Mouse (Mus musculus) CH12.LX (cell line): ENCODE data around the gene Tomm22. TPM values are rescaled to one million over a fixed set of nuclear protein-coding genes. Genes with fewer than 3 reads are reported as not detected.
A peak's percentile ranks its signal among the peaks of the same experiment; 100 is the strongest.

Source experiments
- DNase-seq: peaks from one replicate; pipeline ENCODE4 v3.0.0-alpha.2; 2013; ENCODE audit errors: extremely low read depth
- H3K27ac ChIP-seq: 2 replicates; pipeline ENCODE4 v1.5.1; 2012; ENCODE audit warnings: low read depth, mild to moderate bottlenecking, control low read depth, moderate library complexity; ENCODE audit not compliant: insufficient read depth
- H3K27me3 ChIP-seq: replicated peaks from 2 replicates; pipeline ENCODE3; 2012; ENCODE audit warnings: inconsistent platforms
- H3K36me3 ChIP-seq, 2 experiments: replicated peaks in 1 of 2; 2 replicates each; pipeline versions ENCODE3 to v1.6.1; 2012; ENCODE audit warnings: inconsistent platforms in 1 of 2, low read length in 1 of 2, mild to moderate bottlenecking in 1 of 2, mixed read lengths in 1 of 2, moderate library complexity in 1 of 2; ENCODE audit not compliant: control insufficient read depth in 1 of 2, insufficient read depth in 1 of 2
- H3K4me1 ChIP-seq, 2 experiments: 2 replicates each; pipeline ENCODE4 v1.6.1; 2012; ENCODE audit warnings: inconsistent platforms in 1 of 2, moderate library complexity in 1 of 2; ENCODE audit not compliant: insufficient read depth in 2 of 2, control insufficient read depth in 1 of 2
- H3K4me2 ChIP-seq: 2 replicates; pipeline ENCODE4 v1.6.1; 2012; ENCODE audit warnings: low read depth, mild to moderate bottlenecking, control low read depth; ENCODE audit not compliant: poor library complexity, insufficient read depth, severe bottlenecking
- H3K4me3 ChIP-seq, 3 experiments: fragments of 150-350 bp in 1 of 3; sonication (generic) in 1 of 3; replicated peaks in 1 of 3; 2 replicates each; pipeline versions ENCODE3 to v1.5.1; 2011 to 2012; ENCODE audit warnings: low read depth in 2 of 3, low read length in 2 of 3, mild to moderate bottlenecking in 2 of 3, moderate library complexity in 2 of 3, control low read depth in 1 of 3, improper control_type of control experiment in 1 of 3, inconsistent platforms in 1 of 3, mixed read lengths in 1 of 3; ENCODE audit not compliant: poor library complexity in 1 of 3
- H3K79me2 ChIP-seq: replicated peaks from 2 replicates; pipeline ENCODE4 v1.6.1; 2012; ENCODE audit warnings: mild to moderate bottlenecking, moderate library complexity; ENCODE audit not compliant: control insufficient read depth, poor library complexity, insufficient read depth, severe bottlenecking; ENCODE audit errors: extremely low read depth
- H3K9ac ChIP-seq: 2 replicates; pipeline ENCODE4 v1.6.1; 2012; ENCODE audit warnings: low read depth, mild to moderate bottlenecking, control low read depth, moderate library complexity; ENCODE audit not compliant: insufficient read depth
- H3K9me3 ChIP-seq: replicated peaks from 2 replicates; pipeline ENCODE3; 2012; ENCODE audit warnings: low read length, inconsistent platforms, mixed read lengths
- BHLHE40 ChIP-seq: IDR thresholded peaks from 2 replicates; pipeline ENCODE4 v1.6.1; 2011; ENCODE audit warnings: mild to moderate bottlenecking, low read depth, low read length, improper control_type of control experiment
- CHD2 ChIP-seq: IDR thresholded peaks from 2 replicates; pipeline ENCODE4 v1.6.1; 2011; ENCODE audit warnings: low read length, improper control_type of control experiment
- CTCF ChIP-seq, 2 experiments: IDR thresholded peaks in 1 of 2; conservative IDR thresholded peaks in 1 of 2; 2 replicates each; pipeline ENCODE4 v1.5.1; 2011 to 2012; ENCODE audit warnings: low read depth in 2 of 2, low read length in 2 of 2, improper control_type of control experiment in 1 of 2, inconsistent platforms in 1 of 2, mild to moderate bottlenecking in 1 of 2, moderate library complexity in 1 of 2
- E2F4 ChIP-seq: IDR thresholded peaks from 2 replicates; pipeline ENCODE4 v1.6.1; 2011; ENCODE audit warnings: low read depth, low read length, improper control_type of control experiment; ENCODE audit not compliant: insufficient replicate concordance
- ELF1 ChIP-seq: IDR thresholded peaks from 2 replicates; pipeline ENCODE4 v1.6.1; 2014; ENCODE audit warnings: low read depth, mild to moderate bottlenecking, inconsistent platforms, low read length, improper control_type of control experiment
- EP300 ChIP-seq: IDR thresholded peaks from 2 replicates; pipeline ENCODE4 v1.6.1; 2011; ENCODE audit warnings: low read length, improper control_type of control experiment
- ETS1 ChIP-seq: conservative IDR thresholded peaks from 2 replicates; pipeline ENCODE4 v1.6.1; 2012; ENCODE audit warnings: low read depth, mild to moderate bottlenecking, inconsistent platforms, low read length, improper control_type of control experiment, moderate library complexity
- GABPA ChIP-seq: IDR thresholded peaks from 2 replicates; pipeline ENCODE4 v1.6.1; 2012; ENCODE audit warnings: low read depth, low read length, improper control_type of control experiment, inconsistent platforms; ENCODE audit not compliant: insufficient replicate concordance
- IRF4 ChIP-seq: IDR thresholded peaks from 2 replicates; pipeline ENCODE4 v1.6.1; 2014; ENCODE audit warnings: low read depth, mild to moderate bottlenecking, inconsistent platforms, low read length, improper control_type of control experiment
- JUN ChIP-seq: IDR thresholded peaks from 2 replicates; pipeline ENCODE4 v1.6.1; 2011; ENCODE audit warnings: low read depth, mild to moderate bottlenecking, low read length, improper control_type of control experiment, moderate library complexity; ENCODE audit not compliant: insufficient read depth
- JUND ChIP-seq: conservative IDR thresholded peaks from 2 replicates; pipeline ENCODE4 v1.6.1; 2011; ENCODE audit warnings: low read depth, low read length, improper control_type of control experiment
- KAT2A ChIP-seq: IDR thresholded peaks from 2 replicates; pipeline ENCODE4 v1.6.1; 2012; ENCODE audit warnings: low read length, improper control_type of control experiment, inconsistent platforms; ENCODE audit not compliant: insufficient replicate concordance
- MAFK ChIP-seq: IDR thresholded peaks from 2 replicates; pipeline ENCODE4 v1.6.1; 2011; ENCODE audit warnings: low read length, improper control_type of control experiment; ENCODE audit not compliant: insufficient replicate concordance
- MAX ChIP-seq: IDR thresholded peaks from 2 replicates; pipeline ENCODE4 v1.6.1; 2011; ENCODE audit warnings: low read length, improper control_type of control experiment
- MAZ ChIP-seq: IDR thresholded peaks from 2 replicates; pipeline ENCODE4 v1.6.1; 2012; ENCODE audit warnings: low read depth, mild to moderate bottlenecking, inconsistent platforms, low read length, improper control_type of control experiment, moderate library complexity
- MXI1 ChIP-seq: IDR thresholded peaks from 2 replicates; pipeline ENCODE4 v1.6.1; 2011; ENCODE audit warnings: mild to moderate bottlenecking, low read depth, low read length, improper control_type of control experiment
- MYC ChIP-seq: IDR thresholded peaks from 2 replicates; pipeline ENCODE4 v1.6.1; 2011; ENCODE audit warnings: low read depth, mild to moderate bottlenecking, improper control_type of control experiment, low read length
- NELFE ChIP-seq: IDR thresholded peaks from 2 replicates; pipeline ENCODE4 v1.6.1; 2011; ENCODE audit warnings: low read depth, low read length, improper control_type of control experiment
- PAX5 ChIP-seq: IDR thresholded peaks from 2 replicates; pipeline ENCODE4 v1.6.1; 2012; ENCODE audit warnings: low read length, inconsistent platforms, mixed read lengths
- RCOR1 ChIP-seq: conservative IDR thresholded peaks from 2 replicates; pipeline ENCODE4 v1.6.1; 2012; ENCODE audit warnings: low read depth, mild to moderate bottlenecking, inconsistent platforms, low read length, improper control_type of control experiment
- SIN3A ChIP-seq: IDR thresholded peaks from 2 replicates; pipeline ENCODE4 v1.6.1; 2012; ENCODE audit warnings: low read length, improper control_type of control experiment, inconsistent platforms
- TBP ChIP-seq: conservative IDR thresholded peaks from 2 replicates; pipeline ENCODE4 v1.6.1; 2011; ENCODE audit warnings: low read depth, low read length, improper control_type of control experiment
- TCF12 ChIP-seq: IDR thresholded peaks from 2 replicates; pipeline ENCODE4 v1.6.1; 2014; ENCODE audit warnings: low read depth, mild to moderate bottlenecking, inconsistent platforms, low read length, improper control_type of control experiment
- UBTF ChIP-seq: IDR thresholded peaks from 2 replicates; pipeline ENCODE4 v1.6.1; 2012; ENCODE audit warnings: low read depth, mild to moderate bottlenecking, inconsistent platforms, low read length, improper control_type of control experiment, moderate library complexity
- USF1 ChIP-seq: IDR thresholded peaks from 2 replicates; pipeline ENCODE4 v1.6.1; 2014; ENCODE audit warnings: low read depth, mild to moderate bottlenecking, inconsistent platforms, low read length, improper control_type of control experiment
- USF2 ChIP-seq: conservative IDR thresholded peaks from 2 replicates; pipeline ENCODE4 v1.6.1; 2011; ENCODE audit warnings: low read depth, low read length, improper control_type of control experiment
- ZC3H11A ChIP-seq: IDR thresholded peaks from 2 replicates; pipeline ENCODE4 v1.6.1; 2012; ENCODE audit warnings: low read depth, mild to moderate bottlenecking, inconsistent platforms, low read length, improper control_type of control experiment
- ZKSCAN1 ChIP-seq: IDR thresholded peaks from 2 replicates; pipeline ENCODE4 v1.6.1; 2012; ENCODE audit warnings: low read depth, inconsistent platforms, low read length, improper control_type of control experiment, borderline replicate concordance
- ZMIZ1 ChIP-seq: IDR thresholded peaks from 2 replicates; pipeline ENCODE4 v1.6.1; 2012; ENCODE audit warnings: low read depth, mild to moderate bottlenecking, inconsistent platforms, low read length, improper control_type of control experiment
- dilution Hi-C: fragments of 300-500 bp; cut with MboI; formaldehyde crosslinking; loops from 2 replicates; pipeline ENCODE4 v1.14.3; 2020; ENCODE audit warnings: low sequenced_read_pairs; ENCODE audit not compliant: extremely low pct_unique_long_range_greater_than_20kb, extremely low pct_ligation_motif_present
- in situ Hi-C: fragments of 300-500 bp; cut with MboI; formaldehyde crosslinking; loops from 3 replicates; pipeline ENCODE4 v1.14.3; 2019; ENCODE audit warnings: low sequenced_read_pairs, low pct_ligation_motif_present, low pct_unique_long_range_greater_than_20kb, mixed read lengths
- polyA plus RNA-seq: library from polyadenylated mRNA; unstranded; fragments of >175 nt; gene quantifications from 2 replicates; pipeline ENCODE4 v1.2.1, GENCODE M21; 2012; ENCODE audit warnings: low read depth; ENCODE audit not compliant: insufficient read length
- total RNA-seq, 2 experiments: library from RNA; depleted of rRNA; stranded (reverse); fragments of 300-350 nt in 1 of 2; fragments of >200 nt in 1 of 2; gene quantifications; 2 replicates each; pipeline ENCODE4 v1.2.3; 2012 to 2014

The Tomm22 gene
- total and polyA plus RNA-seq, 3 experiments = 109 to 496 (median 234) TPM

DNA sequence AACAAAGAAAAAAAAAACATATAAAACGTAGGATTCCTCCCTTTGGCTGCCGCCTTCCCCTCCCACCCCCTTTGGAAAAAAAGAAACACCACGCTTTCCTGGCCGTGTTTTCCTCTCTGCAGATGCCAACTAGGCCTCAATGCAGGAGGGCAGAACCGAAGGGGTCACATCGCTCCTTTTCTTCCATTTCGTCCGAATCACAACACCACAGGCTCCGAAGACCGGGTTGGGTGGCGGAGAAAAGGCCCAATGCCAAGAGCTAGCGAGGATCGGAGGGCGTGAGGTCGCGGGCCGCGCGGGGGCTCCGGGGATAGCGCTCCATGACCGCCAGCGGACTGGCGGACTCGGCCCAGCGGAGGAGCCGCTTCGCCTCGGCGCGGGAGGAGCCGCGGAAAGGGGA lies 16.5 kb downstream of the Tomm22 start:
- dilution Hi-C loops = no loop called here
- no peaks in the 10 kb centered on the region for H3K9me3 ChIP-seq
- peak overlapping the region; percentile 62 for H3K27ac ChIP-seq
- peaks cover 15% of the 10 kb centered on the region for H3K27me3 ChIP-seq
- peaks cover 0 to 9% of the 10 kb centered on the region in 2 experiments for H3K36me3 ChIP-seq
- H3K79me2 ChIP-seq = peaks cover 61% of the 10 kb centered on the region
- DNase-seq = no peak
- peak overlapping the region; percentile 90 to 94 (median 91) for H3K4me3 ChIP-seq
- TF ChIP-seq MXI1 = peak; percentile 60
- no peak for TF ChIP-seq BHLHE40
- no peak for TF ChIP-seq USF2
- TF ChIP-seq CHD2 = no peak
- TF ChIP-seq MYC = 0 out of 2 replicates have a peak, but pooled peaks have one; percentile 30
- 0 out of 2 replicates have a peak, but pooled peaks have one; percentile 29 for TF ChIP-seq KAT2A
- TF ChIP-seq MAZ = 0 out of 2 replicates have a peak, but pooled peaks have one; percentile 43
- peak; percentile 34 for TF ChIP-seq SIN3A
- TF ChIP-seq, all 38 proteins: peak for 5
- H3K4me1 ChIP-seq = peaks cover 8 to 66% of the 10 kb centered on the region in 2 experiments
- H3K4me2 ChIP-seq = peak overlapping the region; percentile 70; the same call in 1 of the 2 replicates
- in situ Hi-C loops = no loop called here
- H3K9ac ChIP-seq = peak overlapping the region; percentile 93

DNA sequence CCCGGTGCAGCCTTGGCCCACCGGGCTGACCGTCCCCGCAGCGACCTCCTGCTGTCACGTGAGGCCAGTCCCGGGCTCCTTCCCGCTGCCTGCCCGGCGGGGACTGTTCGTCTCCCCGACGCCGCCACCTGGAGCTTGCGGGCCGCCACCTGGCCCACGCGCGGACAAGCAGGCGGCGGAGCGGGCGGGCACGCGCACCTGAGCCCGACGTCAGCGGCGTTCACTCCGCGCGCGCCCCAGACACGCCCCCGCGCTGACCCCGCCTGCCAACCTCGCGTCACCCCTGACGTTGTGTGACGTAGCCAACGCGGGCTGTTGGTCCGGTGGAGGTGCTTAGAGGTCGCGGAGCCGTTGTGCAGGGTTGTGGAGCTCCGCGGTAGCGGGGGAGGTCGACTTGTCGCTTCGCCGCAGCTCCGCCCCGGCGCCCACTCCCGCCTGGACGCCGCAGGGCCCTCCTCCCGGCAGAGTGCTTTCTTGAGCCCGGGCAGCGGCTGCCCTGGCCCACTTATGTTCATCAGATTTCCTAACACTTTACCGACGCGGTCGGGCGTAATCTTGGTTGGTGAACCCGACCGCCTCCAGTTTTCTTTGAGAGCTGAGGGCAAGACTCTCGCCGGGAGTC lies 17.1 kb downstream of the Tomm22 start, which contains the start of gene Josd1:
Josd1 (minus strand) TSS at position 274 of the 622 bp plus-strand sequence.
- peak within 1 kb of the TSS; percentile 93 for H3K9ac ChIP-seq
- peak within 1 kb of the TSS; percentile 86 for H3K4me2 ChIP-seq
- H3K79me2 ChIP-seq = peaks cover 61% of the 10 kb centered on the region
- in situ Hi-C loops (no loop called here), dilution Hi-C loops (no loop called here)
- peaks cover 8 to 66% of the 10 kb centered on the region in 2 experiments for H3K4me1 ChIP-seq
- no peaks in the 10 kb centered on the region for H3K9me3 ChIP-seq
- H3K4me3 ChIP-seq = peak within 1 kb of the TSS; percentile 90 to 94 (median 91)
- H3K27me3 ChIP-seq = peaks cover 15% of the 10 kb centered on the region
- DNase-seq = peak; percentile 90
- H3K27ac ChIP-seq = peak within 1 kb of the TSS; percentile 85
- H3K36me3 ChIP-seq = peaks cover 0 to 9% of the 10 kb centered on the region in 2 experiments
- TF ChIP-seq MAX (no peak), USF1 (peak; percentile 42), MXI1 (peak; percentile 63), MAZ (peak; percentile 39; the same call in 1 of the 2 replicates), JUND (no peak), ZMIZ1 (peak; percentile 72; the same call in 1 of the 2 replicates), MAFK (no peak), PAX5 (no peak), E2F4 (no peak), NELFE (peak; percentile 70; the same call in 1 of the 2 replicates), BHLHE40 (peak; percentile 79), CTCF (conservative IDR thresholded peaks at IDR 0.05 in 1 of 2, IDR thresholded peaks at IDR 0.05 in 1 of 2; ENCODE audit: low read depth in 2 of 2, low read length in 2 of 2) (no peak), GABPA (peak; percentile 47), USF2 (no peak), ELF1 (peak; percentile 33; the same call in 1 of the 2 replicates), TBP (no peak), EP300 (no peak), TCF12 (peak; percentile 66; the same call in 1 of the 2 replicates), KAT2A (no peak), SIN3A (0 out of 2 replicates have a peak, but pooled peaks have one; percentile 72), RCOR1 (no peak), CHD2 (no peak), UBTF (peak; percentile 47; the same call in 1 of the 2 replicates), ZKSCAN1 (no peak), ZC3H11A (no peak), JUN (no peak), IRF4 (0 out of 2 replicates have a peak, but pooled peaks have one; percentile 11), ETS1 (peak; percentile 45; the same call in 1 of the 2 replicates)
